Mouse (Mus musculus) regulatory T cell (primary cell): ENCODE data around the gene Aven.

ENCODE experiments used
- in situ Hi-C: fragments of 300-600 bp; cut with MboI, MseI; formaldehyde crosslinking; loops from one replicate; pipeline ENCODE4 v1.15.1; 2025; ENCODE audit warnings: high pct_unique_total_duplicates

Gene Aven

DNA sequence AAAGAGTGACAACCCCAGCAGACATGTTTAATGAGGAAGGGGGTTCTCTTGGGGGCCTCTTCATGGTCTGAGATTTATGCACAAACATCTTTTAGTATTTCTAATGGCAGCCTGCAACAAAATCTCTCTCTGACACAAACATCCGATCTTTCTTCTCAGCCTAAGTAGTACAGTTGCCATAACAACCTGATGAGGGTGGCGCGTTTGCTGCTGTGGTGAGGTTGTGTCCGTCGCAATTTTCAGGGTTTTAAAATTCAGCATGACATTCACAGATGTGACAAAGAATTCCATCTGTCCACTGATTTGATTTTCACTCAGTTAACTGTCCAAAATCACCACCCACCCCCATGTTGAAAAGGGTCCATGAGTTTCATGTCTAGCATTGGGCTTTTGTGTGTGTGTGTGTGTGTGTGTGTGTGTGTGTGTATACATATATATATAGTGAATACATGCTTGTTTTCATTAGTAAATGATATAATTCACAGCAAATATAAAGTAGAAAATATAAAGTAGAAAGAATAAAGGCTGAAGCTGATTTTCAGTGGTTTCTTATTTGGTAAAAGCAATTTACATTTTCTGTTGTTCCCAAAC, 49.0 kb downstream of the Aven start:
- in situ Hi-C loops, result no loop called here

DNA sequence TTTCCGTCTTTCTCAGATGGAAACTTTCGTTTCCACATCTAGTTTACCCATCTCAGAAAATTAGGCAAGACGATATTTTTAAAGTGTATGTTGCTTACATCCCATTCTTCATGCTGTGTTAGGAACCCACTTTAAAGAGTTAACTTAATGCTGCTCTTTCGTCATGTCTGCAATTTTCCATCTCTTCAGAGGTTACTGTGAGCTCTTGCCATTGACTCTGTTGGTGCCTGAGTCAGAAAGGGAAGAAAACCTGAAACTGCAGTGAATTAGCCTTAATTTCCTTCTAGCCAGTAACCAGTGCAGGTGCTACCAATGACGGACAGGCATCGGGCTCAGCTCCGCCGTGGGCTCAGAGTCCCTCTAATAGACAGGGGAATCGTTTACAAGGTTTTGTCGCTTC, 63.8 kb downstream of the Aven start:
- in situ Hi-C loops, result no loop called here

GRCm38 (mm10) chr2:112557453-112557852, 64.7 kb downstream of the Aven start:
- in situ Hi-C loops, result no loop called here

GRCm38 (mm10) chr2:112561549-112561948, 68.8 kb downstream of the Aven start:
- in situ Hi-C loops, result no loop called here

- in situ Hi-C loops, result no loop called here
These were observed 72.3 kb downstream of the Aven start for GRCm38 (mm10) chr2:112565060-112565459.

- in situ Hi-C loops, result no loop called here
These were observed 73.7 kb downstream of the Aven start for GRCm38 (mm10) chr2:112566290-112567085.

GRCm38 (mm10) chr2:112567786-112568185, 75.0 kb downstream of the Aven start:
- in situ Hi-C loops, result no loop called here

- in situ Hi-C loops, result no loop called here
These were observed 98.2 kb downstream of the Aven start for GRCm38 (mm10) chr2:112590985-112591384.

- in situ Hi-C loops, result no loop called here
These were observed 98.7 kb downstream of the Aven start for GRCm38 (mm10) chr2:112591451-112591871.

- in situ Hi-C loops, result no loop called here
These were observed 100.6 kb downstream of the Aven start for GRCm38 (mm10) chr2:112593322-112593721.

DNA sequence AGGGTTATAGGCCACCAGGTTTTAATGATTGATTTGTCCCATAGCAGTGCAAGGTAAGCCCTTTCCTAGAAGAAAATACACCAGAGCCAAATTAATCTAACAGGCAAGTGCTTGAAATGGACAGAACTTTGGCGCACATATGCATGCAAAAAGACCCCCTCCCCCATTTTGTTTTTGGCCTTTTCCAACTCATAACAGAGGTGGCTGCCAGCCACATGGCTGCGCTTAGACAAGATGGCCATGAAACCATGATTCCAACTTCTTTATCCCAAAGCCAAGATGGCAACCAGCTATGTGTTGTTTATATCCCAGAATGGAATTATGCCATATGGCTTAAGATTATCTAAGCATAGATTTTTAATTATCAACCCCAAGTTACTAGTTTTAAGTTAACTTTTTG, 101.0 kb downstream of the Aven start:
- in situ Hi-C loops, result no loop called here

DNA sequence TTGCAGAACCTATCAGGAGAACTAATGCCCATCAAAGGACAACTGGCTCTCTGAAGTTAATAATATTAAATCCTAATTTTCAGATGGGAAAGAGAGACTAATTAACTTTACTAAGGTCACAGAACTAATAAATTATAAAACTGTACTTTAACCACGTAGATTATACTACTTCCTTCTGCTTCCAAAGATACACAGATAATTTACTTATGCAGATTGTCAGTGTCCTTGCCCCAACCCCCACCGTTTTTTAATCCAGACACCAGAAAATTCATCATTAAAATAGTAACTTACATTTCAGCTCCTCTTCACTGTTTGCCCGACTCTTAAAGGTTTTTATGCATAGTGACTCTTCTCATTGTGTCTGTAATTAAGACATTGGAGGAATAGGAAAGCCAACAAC, 103.0 kb downstream of the Aven start:
- in situ Hi-C loops, result no loop called here

- in situ Hi-C loops, result no loop called here
These were observed 103.7 kb downstream of the Aven start for GRCm38 (mm10) chr2:112596415-112596814.

- in situ Hi-C loops, result no loop called here
These were observed 104.3 kb downstream of the Aven start for GRCm38 (mm10) chr2:112597064-112597463.

DNA sequence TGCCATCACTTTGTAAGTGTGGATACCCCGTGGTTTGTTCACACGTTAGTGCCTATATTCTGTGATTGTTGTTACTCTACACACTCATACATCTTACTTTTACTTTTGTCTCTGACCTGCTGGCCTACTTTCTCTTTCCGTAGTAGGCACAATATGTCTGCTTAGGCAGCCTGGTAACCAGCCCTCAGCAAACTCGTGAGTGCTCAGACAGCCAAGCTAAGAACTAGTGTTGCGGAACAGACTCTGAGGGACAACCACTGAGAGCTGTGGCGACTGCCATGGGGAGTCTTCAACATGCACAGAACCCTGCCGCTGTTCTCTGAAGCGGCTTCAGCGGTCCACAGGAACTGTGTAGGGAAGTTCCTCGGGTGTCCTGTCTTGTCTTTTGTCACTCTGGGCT, 107.5 kb downstream of the Aven start:
- in situ Hi-C loops, result no loop called here

- in situ Hi-C loops, result no loop called here
These were observed 109.7 kb downstream of the Aven start for GRCm38 (mm10) chr2:112602487-112602886.

DNA sequence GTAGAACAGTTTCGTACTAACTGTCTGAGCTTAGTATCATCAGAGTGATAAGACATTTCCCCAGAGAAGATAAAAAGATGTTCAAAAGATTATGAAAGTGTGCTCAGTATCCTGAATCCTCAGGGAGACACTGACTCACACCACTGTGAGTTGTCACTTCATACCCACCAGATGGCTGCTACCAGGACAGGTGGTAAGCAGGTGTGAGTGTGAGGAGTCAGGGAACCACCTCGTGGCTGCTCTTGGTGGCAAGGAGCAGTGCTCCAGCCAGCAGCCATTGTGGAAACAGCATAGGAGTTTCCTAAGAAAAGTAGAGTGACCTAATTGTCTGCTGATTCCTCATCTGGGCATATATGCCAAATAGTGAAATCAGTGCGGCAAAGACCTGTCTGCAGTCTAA, 113.8 kb downstream of the Aven start:
- in situ Hi-C loops, result no loop called here

DNA sequence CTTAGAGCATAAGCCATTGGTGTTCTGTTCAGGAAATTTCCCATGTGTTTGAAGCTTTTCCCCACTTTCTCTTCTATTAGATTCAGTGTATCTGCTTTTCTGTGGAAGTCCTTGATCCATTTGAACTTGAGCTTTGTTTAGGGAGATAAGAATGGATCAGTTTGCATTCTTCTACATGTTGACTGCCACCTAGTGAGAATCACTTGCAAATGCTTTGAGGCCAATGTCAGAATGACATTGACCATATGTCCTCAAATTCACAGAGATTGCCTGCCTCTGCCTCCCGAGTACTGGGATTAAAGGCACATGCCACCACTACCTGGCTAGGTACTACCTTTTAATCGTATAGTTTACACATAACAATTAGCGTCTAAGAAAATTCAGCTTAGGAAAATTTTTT, 119.9 kb downstream of the Aven start:
- in situ Hi-C loops, result no loop called here

GRCm38 (mm10) chr2:112614375-112614774, 121.6 kb downstream of the Aven start:
- in situ Hi-C loops, result no loop called here

DNA sequence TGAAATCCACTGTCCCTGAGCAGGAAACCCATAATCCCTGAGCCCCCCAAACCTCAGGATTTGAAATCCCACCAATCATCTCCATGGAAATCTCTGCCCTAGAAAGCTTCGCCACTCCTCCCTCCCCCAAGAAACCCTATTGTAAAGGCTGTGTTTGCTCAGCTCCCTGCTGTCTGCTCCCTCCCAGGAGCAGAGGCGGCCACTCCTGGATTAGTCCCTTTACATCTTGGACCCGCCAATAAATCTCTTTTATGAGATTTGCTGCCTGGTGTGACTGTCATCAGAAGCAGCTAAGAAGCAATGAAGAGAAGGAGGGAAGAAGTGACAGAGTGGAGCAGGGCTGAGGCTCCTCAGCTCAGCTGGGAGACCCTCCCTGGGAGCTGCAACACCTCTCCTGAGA, 124.4 kb downstream of the Aven start:
- in situ Hi-C loops, result no loop called here

- in situ Hi-C loops, result no loop called here
These were observed 132.4 kb downstream of the Aven start for GRCm38 (mm10) chr2:112625156-112625555.

DNA sequence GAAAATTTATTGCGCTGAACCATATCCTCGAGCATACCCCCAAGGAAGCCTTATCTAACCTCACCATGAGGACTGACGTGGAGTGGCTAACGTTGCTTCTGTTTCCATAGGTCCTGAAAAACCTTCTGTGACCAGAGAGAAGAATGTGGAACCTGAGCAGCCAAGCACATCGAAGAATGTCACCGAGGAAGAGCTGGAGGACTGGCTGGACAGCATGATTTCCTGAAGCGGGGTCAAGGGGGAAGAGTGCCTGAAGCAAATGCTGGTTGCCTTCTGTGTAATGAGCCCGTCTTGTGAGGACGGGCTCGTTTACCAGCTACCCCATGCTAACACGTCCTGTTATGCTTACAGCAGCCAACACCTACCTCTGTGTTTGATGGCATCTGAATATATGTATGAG, 137.9 kb downstream of the Aven start:
- in situ Hi-C loops, result no loop called here

- in situ Hi-C loops, result no loop called here
These were observed 139.8 kb downstream of the Aven start for GRCm38 (mm10) chr2:112632536-112632935.
